Mouse (Mus musculus): ENCODE data around the gene Myh14. TPM values are rescaled to one million over a fixed set of nuclear protein-coding genes. Genes with fewer than 3 reads are reported as not detected.

Gene Myh14
- polyA plus RNA-seq, 1 experiment from 2014 or later = 3.6 TPM

DNA sequence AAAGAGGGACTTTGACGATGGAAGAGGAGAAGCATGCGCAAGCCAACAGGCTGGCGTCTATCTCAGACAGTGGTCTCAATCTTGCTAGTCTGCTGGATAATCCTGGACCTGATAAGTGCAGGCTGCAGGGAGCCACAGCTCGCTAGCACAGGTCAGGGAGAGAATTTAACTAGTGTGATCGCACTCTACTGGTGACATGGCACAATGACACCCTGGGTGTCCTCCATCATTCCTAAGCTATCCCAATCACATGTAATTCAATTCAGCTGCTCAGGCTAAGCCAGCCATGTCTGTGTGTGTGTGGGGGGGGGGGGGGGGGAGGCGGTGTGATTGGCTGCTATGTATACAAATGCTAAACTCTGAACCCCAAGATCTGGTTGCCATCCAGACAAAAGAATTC lies 31.3 kb upstream of the Myh14 start:
- 8% methylated on average over 6 of the region's 6 CpGs for WGBS
- ATAC-seq (ENCODE audit: low read depth) = no peak; the same call in 1 of the 2 replicates
- H3K27ac ChIP-seq (ENCODE audit: low read depth, low read length) = no peak overlapping the region

DNA sequence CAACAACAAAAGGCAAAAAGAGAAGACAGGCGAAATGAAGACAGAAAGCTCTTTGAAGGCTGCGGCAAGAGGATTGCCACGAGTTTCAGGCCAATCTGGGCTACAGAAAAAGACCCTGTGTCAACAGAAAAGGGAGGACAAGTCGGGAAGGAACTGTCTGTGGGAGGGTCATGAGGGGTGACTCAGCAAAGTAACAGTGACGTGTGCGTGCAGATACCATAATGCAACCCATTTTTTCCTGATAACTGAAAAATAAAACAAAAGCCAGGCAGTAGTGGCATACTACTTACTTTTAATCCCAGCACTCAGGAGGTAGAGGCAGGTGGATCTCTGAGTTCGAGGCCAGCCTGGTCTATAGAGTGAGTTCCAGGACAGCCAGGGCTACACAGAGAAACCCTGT lies 27.3 kb upstream of the Myh14 start:
- ATAC-seq (ENCODE audit: low read depth) = no peak
- H3K4me3 ChIP-seq (ENCODE audit: low read depth, low read length) = no peak overlapping the region
- no peaks in the 10 kb centered on the region for H3K36me3 ChIP-seq (ENCODE audit: control insufficient read depth, insufficient read depth, low read length)
- 69% methylated on average over 7 of the region's 7 CpGs for WGBS
- no peak overlapping the region for H3K27ac ChIP-seq (ENCODE audit: low read depth, low read length)
- H3K27me3 ChIP-seq (ENCODE audit: control insufficient read depth, insufficient read depth, low read length) = no peaks in the 10 kb centered on the region
- H3K9me3 ChIP-seq (ENCODE audit: control insufficient read depth, low read length) = no peaks in the 10 kb centered on the region
- no peaks in the 10 kb centered on the region for H3K4me1 ChIP-seq (ENCODE audit: control insufficient read depth, insufficient read depth, low read length)
- H3K4me2 ChIP-seq (ENCODE audit: low read depth, low read length) = no peak overlapping the region
- no peak overlapping the region for H3K9ac ChIP-seq (replicated peaks; ENCODE audit: low read depth, low read length)

More for the DNA sequence above, 31.3 kb upstream of the Myh14 start:
- no peak overlapping the region for H3K4me3 ChIP-seq (ENCODE audit: low read depth, low read length)
- H3K9me3 ChIP-seq (ENCODE audit: control insufficient read depth, low read length) = no peaks in the 10 kb centered on the region
- no peak overlapping the region for H3K4me2 ChIP-seq (ENCODE audit: low read depth, low read length)
- no peaks in the 10 kb centered on the region for H3K4me1 ChIP-seq (ENCODE audit: control insufficient read depth, insufficient read depth, low read length)
- no peaks in the 10 kb centered on the region for H3K27me3 ChIP-seq (ENCODE audit: control insufficient read depth, insufficient read depth, low read length)
- H3K36me3 ChIP-seq (ENCODE audit: control insufficient read depth, insufficient read depth, low read length) = no peaks in the 10 kb centered on the region
- no peak overlapping the region for H3K9ac ChIP-seq (replicated peaks; ENCODE audit: low read depth, low read length)

DNA sequence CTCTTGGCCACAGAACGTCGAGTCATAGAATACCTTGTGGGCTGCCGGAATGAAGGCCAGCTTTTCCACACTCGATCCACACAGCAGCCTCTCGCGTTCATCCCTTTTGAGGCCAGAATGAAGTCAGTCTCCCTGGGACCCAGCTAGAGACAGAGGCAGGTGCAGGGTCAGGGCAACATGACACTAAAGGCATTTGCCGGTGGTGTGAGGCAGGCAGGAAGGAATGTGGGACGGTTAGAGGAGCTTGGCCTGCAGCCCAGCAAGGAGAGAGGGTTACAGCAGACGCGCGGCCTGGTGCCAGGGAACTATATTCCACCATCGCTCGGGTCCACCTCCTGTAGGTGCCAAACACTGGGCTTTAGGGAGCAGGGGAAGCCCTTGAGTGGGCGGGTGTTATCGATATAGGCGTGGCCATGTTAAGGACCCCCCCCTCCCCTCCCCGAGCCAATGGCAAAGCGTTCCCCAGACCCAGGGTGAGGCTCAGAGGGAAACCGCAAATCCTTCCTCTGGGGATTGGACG lies 26.6 kb upstream of the Myh14 start:
- Histone ChIP-seq H3K9me3 (ENCODE audit: control insufficient read depth, low read length) (no peaks in the 10 kb centered on the region), H3K27ac (ENCODE audit: low read depth, low read length) (no peak overlapping the region), H3K4me2 (ENCODE audit: low read depth, low read length) (no peak overlapping the region), H3K27me3 (ENCODE audit: control insufficient read depth, insufficient read depth, low read length) (no peaks in the 10 kb centered on the region), H3K4me3 (ENCODE audit: low read depth, low read length) (no peak overlapping the region), H3K36me3 (ENCODE audit: control insufficient read depth, insufficient read depth, low read length) (no peaks in the 10 kb centered on the region), H3K9ac (replicated peaks; ENCODE audit: low read depth, low read length) (no peak overlapping the region), H3K4me1 (ENCODE audit: control insufficient read depth, insufficient read depth, low read length) (no peaks in the 10 kb centered on the region)
- WGBS = 16% methylated on average over 20 of the region's 20 CpGs
- ATAC-seq (ENCODE audit: low read depth) = no peak; the same call in 1 of the 2 replicates

DNA sequence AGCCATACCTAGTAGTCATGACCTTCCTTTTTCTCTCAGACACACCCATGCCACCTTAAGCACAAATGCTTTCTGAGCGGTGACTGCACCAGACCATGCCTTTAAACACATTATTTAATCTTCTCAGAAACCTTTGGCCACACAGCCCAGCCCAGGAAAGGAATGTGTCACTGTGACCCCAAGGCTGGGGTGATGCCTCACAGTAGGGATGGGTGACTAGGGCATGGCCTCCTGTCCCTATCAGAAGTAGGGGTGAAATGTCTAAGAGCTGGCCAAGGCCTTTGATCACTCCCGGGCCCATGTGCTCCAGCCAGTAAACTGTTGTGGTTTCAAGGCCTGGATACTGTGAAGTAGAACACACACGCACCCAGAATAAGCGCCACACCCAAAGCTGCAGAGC lies 24.6 kb upstream of the Myh14 start:
- H3K4me2 ChIP-seq (ENCODE audit: low read depth, low read length) = no peak overlapping the region
- H3K4me3 ChIP-seq (ENCODE audit: low read depth, low read length) = no peak overlapping the region
- H3K4me1 ChIP-seq (ENCODE audit: control insufficient read depth, insufficient read depth, low read length) = no peaks in the 10 kb centered on the region
- H3K27me3 ChIP-seq (ENCODE audit: control insufficient read depth, insufficient read depth, low read length) = no peaks in the 10 kb centered on the region
- no peak for ATAC-seq (ENCODE audit: low read depth)
- H3K27ac ChIP-seq (ENCODE audit: low read depth, low read length) = no peak overlapping the region
- H3K36me3 ChIP-seq (ENCODE audit: control insufficient read depth, insufficient read depth, low read length) = no peaks in the 10 kb centered on the region
- WGBS = 95% methylated on average over 4 of the region's 4 CpGs
- H3K9me3 ChIP-seq (ENCODE audit: control insufficient read depth, low read length) = no peaks in the 10 kb centered on the region
- no peak overlapping the region for H3K9ac ChIP-seq (replicated peaks; ENCODE audit: low read depth, low read length)

- Histone ChIP-seq H3K9me3 (ENCODE audit: control insufficient read depth, low read length) (no peaks in the 10 kb centered on the region), H3K4me1 (ENCODE audit: control insufficient read depth, insufficient read depth, low read length) (no peaks in the 10 kb centered on the region), H3K9ac (replicated peaks; ENCODE audit: low read depth, low read length) (no peak overlapping the region), H3K27ac (ENCODE audit: low read depth, low read length) (no peak overlapping the region), H3K4me2 (ENCODE audit: low read depth, low read length) (no peak overlapping the region), H3K36me3 (ENCODE audit: control insufficient read depth, insufficient read depth, low read length) (no peaks in the 10 kb centered on the region), H3K4me3 (ENCODE audit: low read depth, low read length) (no peak overlapping the region), H3K27me3 (ENCODE audit: control insufficient read depth, insufficient read depth, low read length) (no peaks in the 10 kb centered on the region)
- ATAC-seq (ENCODE audit: low read depth) = no peak
- 78% methylated on average over 10 of the region's 10 CpGs for WGBS
These were observed 23.0 kb upstream of the Myh14 start for GRCm38 (mm10) chr7:44693427-44694175.

- no peaks in the 10 kb centered on the region for H3K4me1 ChIP-seq (ENCODE audit: control insufficient read depth, insufficient read depth, low read length)
- H3K9ac ChIP-seq (replicated peaks; ENCODE audit: low read depth, low read length) = no peak overlapping the region
- ATAC-seq (ENCODE audit: low read depth) = no peak
- no peaks in the 10 kb centered on the region for H3K27me3 ChIP-seq (ENCODE audit: control insufficient read depth, insufficient read depth, low read length)
- WGBS = 88% methylated on average over 7 of the region's 7 CpGs
- H3K9me3 ChIP-seq (ENCODE audit: control insufficient read depth, low read length) = no peaks in the 10 kb centered on the region
- no peak overlapping the region for H3K4me2 ChIP-seq (ENCODE audit: low read depth, low read length)
- H3K27ac ChIP-seq (ENCODE audit: low read depth, low read length) = no peak overlapping the region
- H3K36me3 ChIP-seq (ENCODE audit: control insufficient read depth, insufficient read depth, low read length) = no peaks in the 10 kb centered on the region
- no peak overlapping the region for H3K4me3 ChIP-seq (ENCODE audit: low read depth, low read length)
These were observed 18.7 kb upstream of the Myh14 start for GRCm38 (mm10) chr7:44689331-44689730.

GRCm38 (mm10) chr7:44688890-44689289 lies 18.2 kb upstream of the Myh14 start:
- H3K9ac ChIP-seq (replicated peaks; ENCODE audit: low read depth, low read length) = no peak overlapping the region
- no peaks in the 10 kb centered on the region for H3K9me3 ChIP-seq (ENCODE audit: control insufficient read depth, low read length)
- H3K4me1 ChIP-seq (ENCODE audit: control insufficient read depth, insufficient read depth, low read length) = no peaks in the 10 kb centered on the region
- WGBS = 81% methylated on average over 3 of the region's 3 CpGs
- H3K36me3 ChIP-seq (ENCODE audit: control insufficient read depth, insufficient read depth, low read length) = no peaks in the 10 kb centered on the region
- no peak overlapping the region for H3K27ac ChIP-seq (ENCODE audit: low read depth, low read length)
- H3K27me3 ChIP-seq (ENCODE audit: control insufficient read depth, insufficient read depth, low read length) = no peaks in the 10 kb centered on the region
- no peak overlapping the region for H3K4me3 ChIP-seq (ENCODE audit: low read depth, low read length)
- no peak overlapping the region for H3K4me2 ChIP-seq (ENCODE audit: low read depth, low read length)
- ATAC-seq (ENCODE audit: low read depth) = no peak

DNA sequence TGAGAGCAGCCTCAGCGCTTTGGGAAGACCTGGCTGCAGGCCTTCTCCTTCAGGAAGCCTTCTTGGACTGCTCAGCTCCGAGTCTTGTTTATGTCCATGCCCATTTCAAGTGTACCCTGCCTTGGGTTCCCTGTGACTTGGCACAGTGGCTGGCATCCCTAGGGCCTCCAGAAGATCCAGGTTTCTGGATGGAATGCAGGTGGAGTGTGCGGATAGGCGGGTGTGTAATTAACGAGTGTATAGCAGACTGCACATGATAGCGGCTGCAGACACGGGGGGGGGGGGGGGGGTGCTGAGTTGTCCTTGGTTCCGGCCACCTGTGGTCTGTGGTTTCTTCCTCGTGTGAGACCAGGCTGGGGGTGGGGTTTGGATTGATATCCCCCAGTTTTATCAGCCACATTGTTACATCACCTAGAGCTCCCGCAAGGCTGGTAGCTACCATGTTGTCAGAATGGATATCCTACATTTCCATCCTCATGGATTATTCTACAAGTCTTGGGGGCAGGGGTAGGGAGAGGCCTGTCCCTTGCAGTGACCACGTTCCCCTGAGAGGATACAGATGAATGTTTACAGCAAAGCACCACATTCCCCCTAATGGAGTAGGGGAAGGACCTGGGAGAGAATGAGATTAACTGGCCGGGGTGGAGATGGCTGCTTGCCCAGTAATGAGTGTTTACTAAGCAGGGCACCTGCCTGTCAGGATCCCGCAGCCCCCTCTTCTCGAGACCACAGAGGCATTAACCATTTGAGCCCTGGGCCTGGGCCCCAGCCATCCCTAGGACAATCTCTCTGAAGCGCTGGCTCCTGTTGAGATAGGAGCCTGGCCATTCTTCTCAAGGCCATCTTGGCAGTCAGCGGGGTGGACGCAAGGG lies 15.1 kb upstream of the Myh14 start:
- WGBS = 68% methylated on average over 17 of the region's 17 CpGs
- Histone ChIP-seq H3K36me3 (ENCODE audit: control insufficient read depth, insufficient read depth, low read length) (no peaks in the 10 kb centered on the region), H3K9me3 (ENCODE audit: control insufficient read depth, low read length) (no peaks in the 10 kb centered on the region), H3K27ac (ENCODE audit: low read depth, low read length) (no peak overlapping the region), H3K4me2 (ENCODE audit: low read depth, low read length) (no peak overlapping the region), H3K4me1 (ENCODE audit: control insufficient read depth, insufficient read depth, low read length) (no peaks in the 10 kb centered on the region), H3K9ac (replicated peaks; ENCODE audit: low read depth, low read length) (no peak overlapping the region), H3K27me3 (ENCODE audit: control insufficient read depth, insufficient read depth, low read length) (no peaks in the 10 kb centered on the region), H3K4me3 (ENCODE audit: low read depth, low read length) (no peak overlapping the region)
- peak; percentile 49; the same call in 1 of the 2 replicates for ATAC-seq (ENCODE audit: low read depth)

DNA sequence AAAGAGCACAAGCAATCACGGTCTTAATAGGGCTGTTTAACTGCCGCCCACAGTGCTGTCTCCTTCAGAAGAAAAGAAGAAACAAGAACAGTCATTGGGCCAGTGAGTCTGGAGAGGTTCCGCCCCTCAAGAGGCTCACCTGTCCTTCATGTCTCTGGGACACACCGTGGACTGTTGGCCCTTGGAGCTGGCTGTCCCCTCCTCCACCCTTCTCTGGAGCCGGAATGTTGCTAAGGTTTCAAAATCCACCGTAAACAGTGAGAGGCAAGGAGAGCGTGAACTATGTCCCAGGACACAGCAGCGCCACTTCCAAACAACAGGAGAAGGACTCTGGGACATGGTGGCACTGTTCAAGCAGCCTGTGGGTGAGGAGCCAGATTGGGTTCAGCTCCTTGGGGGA lies 13.0 kb upstream of the Myh14 start:
- no peak overlapping the region for H3K4me3 ChIP-seq (ENCODE audit: low read depth, low read length)
- no peak overlapping the region for H3K27ac ChIP-seq (ENCODE audit: low read depth, low read length)
- H3K9ac ChIP-seq (replicated peaks; ENCODE audit: low read depth, low read length) = no peak overlapping the region
- WGBS = 82% methylated on average over 8 of the region's 8 CpGs
- no peaks in the 10 kb centered on the region for H3K4me1 ChIP-seq (ENCODE audit: control insufficient read depth, insufficient read depth, low read length)
- no peaks in the 10 kb centered on the region for H3K9me3 ChIP-seq (ENCODE audit: control insufficient read depth, low read length)
- ATAC-seq (ENCODE audit: low read depth) = no peak
- H3K36me3 ChIP-seq (ENCODE audit: control insufficient read depth, insufficient read depth, low read length) = no peaks in the 10 kb centered on the region
- no peaks in the 10 kb centered on the region for H3K27me3 ChIP-seq (ENCODE audit: control insufficient read depth, insufficient read depth, low read length)
- no peak overlapping the region for H3K4me2 ChIP-seq (ENCODE audit: low read depth, low read length)

Measured in neural tube, embryonic 14.5 days (tissue).